Comparison of ENCODE assay signal across 9 mouse cellular contexts in the genomic region with DNA sequence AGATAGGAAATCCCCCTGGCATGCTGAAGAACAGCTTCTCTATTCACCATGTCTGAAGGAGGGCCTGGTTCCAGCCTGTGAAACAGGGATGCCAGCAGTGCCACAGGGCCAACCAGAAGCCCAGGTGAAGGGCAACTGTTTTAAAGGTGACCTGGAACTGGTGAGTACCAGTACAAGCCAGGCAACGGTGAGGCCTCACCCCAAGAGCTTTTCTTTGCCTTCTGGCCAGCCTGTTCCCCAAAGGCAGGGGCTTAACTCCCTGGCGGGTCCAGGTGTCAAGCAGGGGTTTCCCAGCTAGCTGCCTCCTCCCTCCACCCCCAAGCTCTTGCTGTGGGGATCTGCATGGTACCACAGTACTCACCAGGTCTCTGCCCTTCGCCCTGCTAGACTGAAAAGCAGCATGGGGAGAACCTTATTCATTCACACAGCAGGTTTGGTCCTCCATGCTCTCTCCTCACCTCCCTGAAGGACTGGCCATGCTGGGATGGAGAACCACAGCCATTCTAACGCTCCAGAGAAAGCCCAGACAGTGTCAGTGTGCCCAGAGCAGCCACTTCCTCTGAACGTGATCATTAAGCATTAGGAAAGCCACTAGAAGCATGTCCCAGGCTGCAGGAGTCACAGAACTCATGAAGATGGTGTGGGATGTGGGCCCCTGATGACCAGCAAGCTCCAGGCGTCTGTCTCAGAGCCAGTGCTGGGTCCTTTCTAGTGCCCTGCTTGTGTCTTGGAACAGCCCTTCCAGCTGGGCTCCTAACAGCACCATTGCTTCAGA. TPM values are rescaled to one million over a fixed set of nuclear protein-coding genes. Genes with fewer than 3 reads are reported as not detected.
DNase-seq lines count a peak whose midpoint lies in the region; ATAC-seq and TF ChIP-seq lines count a peak whose summit lies in the region.
"Had no signal": no experiment of that assay in that cellular context is flagged by ENCODE, and none has a peak within 500 bp of the region (broad histone marks: within the 10 kb centered on the region; RNA-seq: fewer than 3 reads in every experiment).

No protein-coding gene starts in this region.

- H3K9me3 ChIP-seq in forebrain, embryonic 12.5 days: no peaks in the 10 kb centered on the region
- H3K9me3 ChIP-seq in forebrain, postnatal 0 days (ENCODE audit: low read length): no peaks in the 10 kb centered on the region
- no peaks in the 10 kb centered on the region for H3K9me3 ChIP-seq in megakaryocyte, embryonic 14.5 days

- TF ChIP-seq POLR2A in small intestine, adult 2 months (IDR thresholded peaks at IDR 0.05; ENCODE audit: low read depth, low read length): no peak

- H3K4me3 ChIP-seq in forebrain, embryonic 12.5 days (replicated peaks): no peak overlapping the region
- no peak overlapping the region for H3K4me3 ChIP-seq in forebrain, postnatal 0 days (ENCODE audit: low read depth, low read length)
- peak overlapping the region; percentile 99 for H3K4me3 ChIP-seq in megakaryocyte, embryonic 14.5 days (replicated peaks)
- H3K4me3 ChIP-seq in small intestine, adult 2 months (ENCODE audit: low read depth, low read length): peak overlapping the region; percentile 33

- H3K36me3 ChIP-seq in forebrain, embryonic 12.5 days (replicated peaks): no peaks in the 10 kb centered on the region
- no peaks in the 10 kb centered on the region for H3K36me3 ChIP-seq in forebrain, postnatal 0 days (ENCODE audit: insufficient read depth)
- peaks cover 29% of the 10 kb centered on the region for H3K36me3 ChIP-seq in megakaryocyte, embryonic 14.5 days (replicated peaks; ENCODE audit: low read length)
- peaks cover 6% of the 10 kb centered on the region for H3K36me3 ChIP-seq in small intestine, adult 2 months (ENCODE audit: control insufficient read depth, insufficient read depth, low read length)

- 39% methylated on average over 6 of the region's 6 CpGs for WGBS in forebrain, embryonic 12.5 days
- WGBS in forebrain, postnatal 0 days: 48% methylated on average over 6 of the region's 6 CpGs
- 77% methylated on average over 6 of the region's 6 CpGs for WGBS in small intestine, adult 2 months

- no peak for DNase-seq in forebrain, postnatal 0 days
- peak; percentile 30 for DNase-seq in kidney, adult 9 months
- no peak for DNase-seq in layer of hippocampus, postnatal 25 days (ENCODE audit: extremely low spot score in 1 of 2, low spot score in 1 of 2)
- no peak for DNase-seq in frontal cortex, postnatal 36 days (ENCODE audit: low spot score in 2 of 2)

- H3K27ac ChIP-seq in forebrain, embryonic 12.5 days: no peak overlapping the region
- no peak overlapping the region for H3K27ac ChIP-seq in forebrain, postnatal 0 days (ENCODE audit: low read depth, low read length)
- no peak overlapping the region for H3K27ac ChIP-seq in small intestine, adult 2 months (ENCODE audit: insufficient read depth, low read depth, low read length)

- TF ChIP-seq CTCF in forebrain, postnatal 0 days (IDR thresholded peaks at IDR 0.05; ENCODE audit: low read depth): no peak
- no peak for TF ChIP-seq CTCF in small intestine, adult 2 months (IDR thresholded peaks at IDR 0.05; ENCODE audit: extremely low read depth, insufficient read length, insufficient replicate concordance, low read depth, low read length)

- H3K27me3 ChIP-seq in forebrain, embryonic 12.5 days: peaks cover 30% of the 10 kb centered on the region
- H3K27me3 ChIP-seq in forebrain, postnatal 0 days (ENCODE audit: insufficient read depth, low read length): peaks cover 5% of the 10 kb centered on the region; the same call in 1 of the 2 replicates
- H3K27me3 ChIP-seq in megakaryocyte, embryonic 14.5 days (replicated peaks): peaks cover 20% of the 10 kb centered on the region
- no peaks in the 10 kb centered on the region for H3K27me3 ChIP-seq in small intestine, adult 2 months (ENCODE audit: control insufficient read depth, insufficient read depth, low read length)

- H3K4me2 ChIP-seq in forebrain, embryonic 12.5 days: no peak overlapping the region
- no peak overlapping the region for H3K4me2 ChIP-seq in forebrain, postnatal 0 days (ENCODE audit: low read depth)

- no peak for ATAC-seq in forebrain, embryonic 12.5 days (ENCODE audit: low FRiP score)
- no peak for ATAC-seq in forebrain, postnatal 0 days
- ATAC-seq in megakaryocyte, adult 5-6 weeks (ENCODE audit: poor library complexity, severe bottlenecking): no peak

- peaks cover 25% of the 10 kb centered on the region for H3K4me1 ChIP-seq in forebrain, embryonic 12.5 days
- H3K4me1 ChIP-seq in forebrain, postnatal 0 days (ENCODE audit: insufficient read depth): no peaks in the 10 kb centered on the region
- H3K4me1 ChIP-seq in megakaryocyte, embryonic 14.5 days: peaks cover 75% of the 10 kb centered on the region
- H3K4me1 ChIP-seq in small intestine, adult 2 months (ENCODE audit: control insufficient read depth, insufficient read depth, insufficient read length, low read length): peaks cover 22% of the 10 kb centered on the region

- peak overlapping the region; percentile 5; the same call in 1 of the 2 replicates for H3K9ac ChIP-seq in forebrain, embryonic 12.5 days
- no peak overlapping the region for H3K9ac ChIP-seq in forebrain, postnatal 0 days

RNA-seq across cellular contexts. Expression of a gene that starts 2.8 kb away (rescaled TPM):
- polyA plus RNA-seq in forebrain, embryonic 12.5 days (2016; fragmentation: Nextera tagmentation; extraction: Ambion mirVana): 2.2 and 2.6 TPM in 2 replicates
- 1.5 and 4.0 TPM in 2 replicates for total RNA-seq in forebrain, postnatal 0 days (2014; rRNA removed)
- polyA plus RNA-seq in forebrain, postnatal 0 days (2015; fragmentation: Nextera tagmentation; extraction: Ambion mirVana): 2.6 and 2.7 TPM in 2 replicates
- 13.2 and 35.3 TPM in 2 replicates for polyA plus RNA-seq in megakaryocyte, embryonic 14.5 days (2012; ENCODE audit: insufficient read depth, low replicate concordance)
- 0.54 and 0.59 TPM in 2 replicates for total RNA-seq in megakaryocyte, adult 5-6 weeks (2015)
- 0.73 and 1.7 TPM in 2 replicates for total RNA-seq in megakaryocyte, adult 5-6 weeks (2017)
- 11.3 and 33.6 TPM in 2 replicates for polyA plus RNA-seq in small intestine, adult 2 months (2012; rRNA removed)
- under 1 TPM; 0.71 to 0.77 TPM for total RNA-seq in layer of hippocampus, postnatal 25 days (2021)

RNA-seq across cellular contexts. Expression of a gene that starts 5.9 kb away (rescaled TPM):
- polyA plus RNA-seq in forebrain, embryonic 12.5 days (2016; fragmentation: Nextera tagmentation; extraction: Ambion mirVana): not detected in 2 replicates
- not detected in 2 replicates for total RNA-seq in forebrain, postnatal 0 days (2014; rRNA removed)
- polyA plus RNA-seq in forebrain, postnatal 0 days (2015; fragmentation: Nextera tagmentation; extraction: Ambion mirVana): not detected in 2 replicates
- polyA plus RNA-seq in megakaryocyte, embryonic 14.5 days (2012; ENCODE audit: insufficient read depth, low replicate concordance): not detected in 2 replicates
- total RNA-seq in megakaryocyte, adult 5-6 weeks (2015): not detected in 2 replicates
- not detected in 2 replicates for total RNA-seq in megakaryocyte, adult 5-6 weeks (2017)
- polyA plus RNA-seq in small intestine, adult 2 months (2012; rRNA removed): not detected in 2 replicates
- total RNA-seq in layer of hippocampus, postnatal 25 days (2021): not detected
- total RNA-seq: adrenal gland, postnatal 36 days had no signal

RNA-seq across cellular contexts. Expression of a gene that starts 8.2 kb away (rescaled TPM):
- polyA plus RNA-seq in forebrain, embryonic 12.5 days (2016; fragmentation: Nextera tagmentation; extraction: Ambion mirVana): not detected in 2 replicates
- not detected in 2 replicates for total RNA-seq in forebrain, postnatal 0 days (2014; rRNA removed)
- not detected in 2 replicates for polyA plus RNA-seq in forebrain, postnatal 0 days (2015; fragmentation: Nextera tagmentation; extraction: Ambion mirVana)
- not detected in 2 replicates for polyA plus RNA-seq in megakaryocyte, embryonic 14.5 days (2012; ENCODE audit: insufficient read depth, low replicate concordance)
- not detected in 2 replicates for total RNA-seq in megakaryocyte, adult 5-6 weeks (2015)
- not detected in 2 replicates for total RNA-seq in megakaryocyte, adult 5-6 weeks (2017)
- polyA plus RNA-seq in small intestine, adult 2 months (2012; rRNA removed): not detected in 2 replicates
- not detected for total RNA-seq in layer of hippocampus, postnatal 25 days (2021)
- total RNA-seq: adrenal gland, postnatal 36 days had no signal

RNA-seq across cellular contexts. Expression of a gene that starts 13.4 kb away (rescaled TPM):
- polyA plus RNA-seq in forebrain, embryonic 12.5 days (2016; fragmentation: Nextera tagmentation; extraction: Ambion mirVana): not detected in 2 replicates
- total RNA-seq in forebrain, postnatal 0 days (2014; rRNA removed): not detected in 2 replicates
- polyA plus RNA-seq in forebrain, postnatal 0 days (2015; fragmentation: Nextera tagmentation; extraction: Ambion mirVana): not detected in 2 replicates
- polyA plus RNA-seq in megakaryocyte, embryonic 14.5 days (2012; ENCODE audit: insufficient read depth, low replicate concordance): not detected in 2 replicates
- total RNA-seq in megakaryocyte, adult 5-6 weeks (2015): not detected in 2 replicates
- total RNA-seq in megakaryocyte, adult 5-6 weeks (2017): not detected in 2 replicates
- not detected in 2 replicates for polyA plus RNA-seq in small intestine, adult 2 months (2012; rRNA removed)
- total RNA-seq in layer of hippocampus, postnatal 25 days (2021): not detected
- total RNA-seq: adrenal gland, postnatal 36 days had no signal

RNA-seq across cellular contexts. Expression of a gene that starts 23.1 kb away (rescaled TPM):
- not detected in 2 replicates for polyA plus RNA-seq in forebrain, embryonic 12.5 days (2016; fragmentation: Nextera tagmentation; extraction: Ambion mirVana)
- total RNA-seq in forebrain, postnatal 0 days (2014; rRNA removed): not detected in 2 replicates
- polyA plus RNA-seq in forebrain, postnatal 0 days (2015; fragmentation: Nextera tagmentation; extraction: Ambion mirVana): not detected in 2 replicates
- not detected in 2 replicates for polyA plus RNA-seq in megakaryocyte, embryonic 14.5 days (2012; ENCODE audit: insufficient read depth, low replicate concordance)
- total RNA-seq in megakaryocyte, adult 5-6 weeks (2015): not detected in 2 replicates
- not detected in 2 replicates for total RNA-seq in megakaryocyte, adult 5-6 weeks (2017)
- polyA plus RNA-seq in small intestine, adult 2 months (2012; rRNA removed): not detected in 2 replicates
- not detected for total RNA-seq in layer of hippocampus, postnatal 25 days (2021)
- total RNA-seq: adrenal gland, postnatal 36 days had no signal

Comparison
In these comparisons a context has a peak if more than half of its experiments do, and no peak if none do; other contexts are left out.
1. H3K4me3 ChIP-seq: peak in megakaryocyte, embryonic 14.5 days (single experiment) and small intestine, adult 2 months (single experiment); none in forebrain, embryonic 12.5 days (single experiment) and forebrain, postnatal 0 days (single experiment).